Mouse (Mus musculus) urinary bladder, postnatal 0 days (tissue): ENCODE measurements around the gene Fam3c. TPM values are rescaled to one million over a fixed set of nuclear protein-coding genes. Genes with fewer than 3 reads are reported as not detected.

Experiments
- polyA plus RNA-seq: library from polyadenylated mRNA; unstranded; fragments of >200 nt; fragmentation: Nextera tagmentation; extraction: Ambion mirVana; gene quantifications from 2 replicates; pipeline ENCODE4 v1.2.1, GENCODE M21; 2015

The Fam3c gene
- polyA plus RNA-seq: 58.3 and 72.7 TPM in 2 replicates

GRCm38 (mm10) chr6:22356086-22356507 lies at the start of gene Fam3c:
Gene Fam3c (minus strand): TSS chr6:22356243.

DNA sequence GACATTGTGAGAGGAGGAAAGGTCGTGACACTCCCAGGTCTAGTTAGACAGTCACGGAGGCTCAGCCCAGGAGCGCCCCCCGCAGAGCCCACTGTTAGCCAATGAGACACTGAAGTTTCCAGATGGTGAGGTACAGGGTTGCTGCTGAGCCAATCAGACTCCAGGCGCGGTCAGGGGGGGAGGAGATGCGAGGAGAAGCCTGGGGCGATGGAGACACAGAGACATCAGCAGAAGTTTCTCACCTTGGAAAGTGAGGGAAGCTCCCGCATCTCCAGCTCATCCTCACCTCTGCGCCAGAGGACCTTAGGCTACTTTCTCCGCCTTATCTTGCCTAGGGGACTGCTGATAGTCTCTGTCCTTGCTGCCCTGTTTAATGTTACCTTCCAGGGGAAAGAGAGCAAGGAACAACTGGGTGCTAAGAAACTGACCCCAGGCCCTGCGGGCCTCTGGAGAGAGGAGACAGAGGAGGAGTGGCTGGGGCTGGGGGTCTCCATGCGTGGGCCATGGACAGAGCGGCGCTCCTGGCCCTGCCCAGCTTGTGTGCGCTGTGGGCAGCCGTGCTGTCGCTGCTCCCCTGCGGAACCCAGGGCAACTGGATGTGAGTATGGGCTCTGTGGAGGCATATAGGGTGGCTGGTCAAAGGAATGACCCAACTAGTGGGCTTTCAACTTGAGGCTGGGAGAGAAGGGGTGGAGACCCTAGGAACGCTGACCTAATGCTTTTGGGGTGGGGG lies 67.9 kb downstream of the Fam3c start, which contains the start of gene Wnt16:
Wnt16 (plus strand) TSS at position 224 of the 733 bp plus-strand sequence.

Other genes starting within 250 kb of the Fam3c start
- gene Wnt16, start 68.0 kb downstream of the Fam3c start, polyA plus RNA-seq: 3.2 and 5.3 TPM in 2 replicates